Mouse (Mus musculus): Measurements from ENCODE around the gene Hyal3.
A peak's percentile ranks its signal among the peaks of the same experiment; 100 is the strongest.

The Hyal3 gene

GRCm38 (mm10) chr9:107550491-107551116 lies 30.0 kb upstream of the Hyal3 start:
- DNase-seq (ENCODE audit: low read depth): no peak

GRCm38 (mm10) chr9:107551117-107551889 lies 29.3 kb upstream of the Hyal3 start, which contains the start of gene Rassf1:
TSS of gene Rassf1 (plus strand) at chr9:107551555.
- DNase-seq (ENCODE audit: low read depth): peak; percentile 73

- peak; percentile 48 for DNase-seq (ENCODE audit: low read depth)
Measured at GRCm38 (mm10) chr9:107551890-107552355, 28.7 kb upstream of the Hyal3 start.

GRCm38 (mm10) chr9:107552690-107553393 lies 27.8 kb upstream of the Hyal3 start:
- DNase-seq (ENCODE audit: low read depth): no peak

GRCm38 (mm10) chr9:107553541-107554318 lies 26.9 kb upstream of the Hyal3 start:
- peak; percentile 40 for DNase-seq (ENCODE audit: low read depth)

- peak; percentile 99 for DNase-seq (ENCODE audit: low read depth)
Measured at GRCm38 (mm10) chr9:107554319-107554825, 26.2 kb upstream of the Hyal3 start.

- DNase-seq (ENCODE audit: low read depth): peak; percentile 75
Measured at GRCm38 (mm10) chr9:107555031-107555457, 25.6 kb upstream of the Hyal3 start.

- no peak for DNase-seq (ENCODE audit: low read depth)
Measured at GRCm38 (mm10) chr9:107555701-107556100, 24.9 kb upstream of the Hyal3 start.

- DNase-seq (ENCODE audit: low read depth): peak; percentile 42
Measured at GRCm38 (mm10) chr9:107556346-107556745, 24.3 kb upstream of the Hyal3 start.

- peak; percentile 96 for DNase-seq (ENCODE audit: low read depth)
Measured at GRCm38 (mm10) chr9:107563029-107563581, 17.5 kb upstream of the Hyal3 start, which contains the start of gene Tusc2. TSS of gene Tusc2 (plus strand) at chr9:107563255.

- DNase-seq (ENCODE audit: low read depth): peak; percentile 35
Measured at GRCm38 (mm10) chr9:107565556-107565955, 15.1 kb upstream of the Hyal3 start.

- peak; percentile 79 for DNase-seq (ENCODE audit: low read depth)
Measured at GRCm38 (mm10) chr9:107566041-107566709, 14.4 kb upstream of the Hyal3 start.

- DNase-seq (ENCODE audit: low read depth): no peak
Measured at GRCm38 (mm10) chr9:107566855-107567254, 13.8 kb upstream of the Hyal3 start.

- no peak for DNase-seq (ENCODE audit: low read depth)
Measured at GRCm38 (mm10) chr9:107567702-107568319, 12.8 kb upstream of the Hyal3 start, which contains the start of gene Hyal2. TSS of gene Hyal2 (plus strand) at chr9:107567945.

- DNase-seq (ENCODE audit: low read depth): peak; percentile 92
Measured at GRCm38 (mm10) chr9:107568331-107569261, 12.0 kb upstream of the Hyal3 start.

- no peak for DNase-seq (ENCODE audit: low read depth)
Measured at GRCm38 (mm10) chr9:107569270-107569669, 11.3 kb upstream of the Hyal3 start.

- no peak for DNase-seq (ENCODE audit: low read depth)
Measured at GRCm38 (mm10) chr9:107570016-107570415, 10.6 kb upstream of the Hyal3 start.

GRCm38 (mm10) chr9:107570845-107571244 lies 9.8 kb upstream of the Hyal3 start:
- DNase-seq (ENCODE audit: low read depth): no peak
